In the genomic region with DNA sequence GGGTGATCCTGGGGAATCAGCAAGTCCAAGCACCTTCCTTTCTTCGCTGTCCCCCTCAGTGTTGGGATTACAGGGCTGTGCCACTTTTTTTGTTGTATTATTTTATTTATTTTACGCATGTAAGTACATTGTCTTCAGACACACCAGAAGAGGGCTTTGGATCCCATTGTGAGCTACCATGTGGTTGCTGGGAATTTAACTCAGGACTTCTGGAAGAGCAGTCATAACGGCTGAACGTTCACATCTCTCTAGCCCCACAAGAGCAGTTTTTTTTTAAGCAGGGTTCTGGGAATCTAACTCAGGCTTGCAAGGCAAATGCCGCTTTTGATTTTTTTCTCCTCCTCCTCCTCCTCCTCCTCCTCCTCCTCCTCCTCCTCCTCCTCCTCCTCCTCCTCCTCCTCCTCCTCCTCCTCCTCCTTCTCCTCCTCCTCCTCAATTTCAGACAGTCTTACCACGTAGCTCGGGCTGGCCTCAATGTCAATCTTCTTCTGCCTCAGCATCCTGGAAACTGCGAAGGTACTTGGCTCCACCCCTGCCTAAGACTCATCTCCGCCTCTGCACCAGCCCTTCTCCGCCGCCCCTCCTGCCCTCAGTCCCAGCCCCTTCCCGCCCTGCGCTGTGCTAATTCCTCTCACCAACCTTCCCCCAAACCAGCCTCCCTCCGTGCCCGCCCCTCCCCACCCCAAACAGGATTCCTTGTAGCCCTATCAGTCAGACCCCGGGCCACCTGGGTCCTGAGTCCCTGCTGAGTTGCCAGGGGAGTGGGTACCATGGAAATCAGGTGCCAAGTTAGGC, we compare ENCODE assay signal across 9 mouse cellular contexts. TPM values are rescaled to one million over a fixed set of nuclear protein-coding genes. Genes with fewer than 3 reads are reported as not detected.
DNase-seq lines count a peak whose midpoint lies in the region; ATAC-seq lines count a peak whose summit lies in the region.
"Had no signal": no experiment of that assay in that cellular context is flagged by ENCODE, and none has a peak within 500 bp of the region (broad histone marks: within the 10 kb centered on the region; RNA-seq: fewer than 3 reads in every experiment).

No protein-coding gene starts in this region.

- no peak overlapping the region for H3K27ac ChIP-seq in heart, embryonic 16.5 days (ENCODE audit: low read length)
- peak overlapping the region; percentile 68; the same call in 1 of the 2 replicates for H3K27ac ChIP-seq in forebrain, embryonic 12.5 days
- H3K27ac ChIP-seq in liver, embryonic 12.5 days, result no peak overlapping the region
- H3K27ac ChIP-seq in stomach, embryonic 16.5 days (ENCODE audit: low read length), result no peak overlapping the region

- H3K9ac ChIP-seq in heart, embryonic 16.5 days (ENCODE audit: low read length), result no peak overlapping the region
- peak overlapping the region; percentile 59 for H3K9ac ChIP-seq in forebrain, embryonic 12.5 days
- peak overlapping the region; percentile 33; the same call in 1 of the 2 replicates for H3K9ac ChIP-seq in liver, embryonic 12.5 days
- peak overlapping the region; percentile 44; the same call in 1 of the 2 replicates for H3K9ac ChIP-seq in stomach, embryonic 16.5 days (ENCODE audit: low read length)

- H3K36me3 ChIP-seq in heart, embryonic 16.5 days (ENCODE audit: control insufficient read depth, insufficient read depth), result no peaks in the 10 kb centered on the region
- no peaks in the 10 kb centered on the region for H3K36me3 ChIP-seq in forebrain, embryonic 12.5 days (replicated peaks)
- H3K36me3 ChIP-seq in liver, embryonic 12.5 days, result no peaks in the 10 kb centered on the region
- H3K36me3 ChIP-seq in stomach, embryonic 16.5 days (ENCODE audit: control insufficient read depth, insufficient read depth, low read length), result no peaks in the 10 kb centered on the region

- DNase-seq in heart, postnatal 4 days, result no peak
- DNase-seq in Muller cell, postnatal 12 days (ENCODE audit: inconsistent ontology term), result peak; percentile 17
- DNase-seq in spleen, adult 18-20 months, result no peak
- DNase-seq in ovary, adult 18-20 months (ENCODE audit: low spot score), result no peak

- peak overlapping the region; percentile 35; the same call in 1 of the 2 replicates for H3K4me3 ChIP-seq in heart, embryonic 16.5 days (ENCODE audit: low read length)
- H3K4me3 ChIP-seq in forebrain, embryonic 12.5 days (replicated peaks), result peak overlapping the region; percentile 30
- peak overlapping the region; percentile 14 for H3K4me3 ChIP-seq in liver, embryonic 12.5 days
- H3K4me3 ChIP-seq in stomach, embryonic 16.5 days (replicated peaks; ENCODE audit: low read length), result peak overlapping the region; percentile 31
- H3K4me3 ChIP-seq: myocyte had no signal

- ATAC-seq in heart, embryonic 16.5 days (replicated peaks; ENCODE audit: extremely low read depth, insufficient read depth, low FRiP score), result no peak
- ATAC-seq in forebrain, embryonic 12.5 days (ENCODE audit: low FRiP score), result 0 out of 2 replicates have a peak, but pooled peaks have one; percentile 9
- ATAC-seq in liver, embryonic 12.5 days, result no peak
- no peak for ATAC-seq in stomach, embryonic 16.5 days (ENCODE audit: insufficient read depth, low FRiP score)

- H3K9me3 ChIP-seq in heart, embryonic 16.5 days (replicated peaks; ENCODE audit: control insufficient read depth, low read length), result no peaks in the 10 kb centered on the region
- no peaks in the 10 kb centered on the region for H3K9me3 ChIP-seq in forebrain, embryonic 12.5 days
- no peaks in the 10 kb centered on the region for H3K9me3 ChIP-seq in liver, embryonic 12.5 days (replicated peaks)
- H3K9me3 ChIP-seq in stomach, embryonic 16.5 days (replicated peaks; ENCODE audit: control insufficient read depth, low read length), result no peaks in the 10 kb centered on the region

- H3K27me3 ChIP-seq in heart, embryonic 16.5 days (ENCODE audit: control insufficient read depth, insufficient read depth, low read length), result peaks cover 27% of the 10 kb centered on the region
- H3K27me3 ChIP-seq in forebrain, embryonic 12.5 days, result peaks cover 35% of the 10 kb centered on the region
- H3K27me3 ChIP-seq in liver, embryonic 12.5 days (replicated peaks), result peaks cover 65% of the 10 kb centered on the region
- no peaks in the 10 kb centered on the region; the same call in 1 of the 2 replicates for H3K27me3 ChIP-seq in stomach, embryonic 16.5 days (ENCODE audit: control insufficient read depth, insufficient read depth, low read length)

- peaks cover 6% of the 10 kb centered on the region for H3K4me1 ChIP-seq in heart, embryonic 16.5 days (ENCODE audit: control insufficient read depth, insufficient read depth, low read length)
- peaks cover 28% of the 10 kb centered on the region for H3K4me1 ChIP-seq in forebrain, embryonic 12.5 days
- H3K4me1 ChIP-seq in liver, embryonic 12.5 days, result peaks cover 37% of the 10 kb centered on the region
- H3K4me1 ChIP-seq in stomach, embryonic 16.5 days (ENCODE audit: control insufficient read depth, insufficient read depth, low read length), result peaks cover 14% of the 10 kb centered on the region

- 6% methylated on average over 16 of the region's 16 CpGs for WGBS in heart, embryonic 16.5 days
- WGBS in forebrain, embryonic 12.5 days, result 3% methylated on average over 16 of the region's 16 CpGs
- 6% methylated on average over 16 of the region's 16 CpGs for WGBS in liver, embryonic 12.5 days (ENCODE audit: insufficient replicate concordance)
- 2% methylated on average over 16 of the region's 16 CpGs for WGBS in stomach, embryonic 16.5 days

- H3K4me2 ChIP-seq in heart, embryonic 16.5 days (ENCODE audit: low read depth, low read length), result peak overlapping the region; percentile 64
- peak overlapping the region; percentile 54 for H3K4me2 ChIP-seq in forebrain, embryonic 12.5 days
- peak overlapping the region; percentile 62 for H3K4me2 ChIP-seq in liver, embryonic 12.5 days
- H3K4me2 ChIP-seq in stomach, embryonic 16.5 days (ENCODE audit: low read depth, low read length), result peak overlapping the region; percentile 64

RNA-seq across cellular contexts. Expression of a gene that starts 3.5 kb away (rescaled TPM):
- polyA plus RNA-seq in heart, embryonic 16.5 days (2015; fragmentation: Nextera tagmentation; extraction: Ambion mirVana), result 7.6 and 20.4 TPM in 2 replicates
- 1 to 10 TPM; 1.6 to 2.4 TPM for total RNA-seq in heart, postnatal 4 days (2021)
- polyA plus RNA-seq in forebrain, embryonic 12.5 days (2016; fragmentation: Nextera tagmentation; extraction: Ambion mirVana), result 38.4 and 38.9 TPM in 2 replicates
- 19.5 and 20.6 TPM in 2 replicates for polyA plus RNA-seq in liver, embryonic 12.5 days (2016; fragmentation: Nextera tagmentation; extraction: Ambion mirVana)
- polyA plus RNA-seq in stomach, embryonic 16.5 days (2015; fragmentation: Nextera tagmentation; extraction: Ambion mirVana), result 6.1 and 7.0 TPM in 2 replicates
- polyA plus RNA-seq: myocyte had no signal

RNA-seq across cellular contexts. Expression of a gene that starts 27.4 kb away (rescaled TPM):
- 4.0 and 4.3 TPM in 2 replicates for polyA plus RNA-seq in heart, embryonic 16.5 days (2015; fragmentation: Nextera tagmentation; extraction: Ambion mirVana)
- 1 to 10 TPM; 7.5 to 7.6 TPM for total RNA-seq in heart, postnatal 4 days (2021)
- polyA plus RNA-seq in forebrain, embryonic 12.5 days (2016; fragmentation: Nextera tagmentation; extraction: Ambion mirVana), result 0.36 and 0.72 TPM in 2 replicates
- polyA plus RNA-seq in liver, embryonic 12.5 days (2016; fragmentation: Nextera tagmentation; extraction: Ambion mirVana), result 3.6 and 4.2 TPM in 2 replicates
- 12.2 and 15.0 TPM in 2 replicates for polyA plus RNA-seq in stomach, embryonic 16.5 days (2015; fragmentation: Nextera tagmentation; extraction: Ambion mirVana)

RNA-seq across cellular contexts. Expression of a gene that starts 40.0 kb away (rescaled TPM):
- polyA plus RNA-seq in heart, embryonic 16.5 days (2015; fragmentation: Nextera tagmentation; extraction: Ambion mirVana), result 2.1 and 3.4 TPM in 2 replicates
- 1 to 10 TPM; 6.6 to 6.9 TPM for total RNA-seq in heart, postnatal 4 days (2021)
- polyA plus RNA-seq in forebrain, embryonic 12.5 days (2016; fragmentation: Nextera tagmentation; extraction: Ambion mirVana), result not detected in 2 replicates
- polyA plus RNA-seq in liver, embryonic 12.5 days (2016; fragmentation: Nextera tagmentation; extraction: Ambion mirVana), result 1.5 and 2.1 TPM in 2 replicates
- polyA plus RNA-seq in stomach, embryonic 16.5 days (2015; fragmentation: Nextera tagmentation; extraction: Ambion mirVana), result 1.1 and 1.7 TPM in 2 replicates

RNA-seq across cellular contexts. Expression of a gene that starts 52.9 kb away (rescaled TPM):
- 9.9 and 11.3 TPM in 2 replicates for polyA plus RNA-seq in heart, embryonic 16.5 days (2015; fragmentation: Nextera tagmentation; extraction: Ambion mirVana)
- total RNA-seq in heart, postnatal 4 days (2021), result 10 to 100 TPM; 15.8 TPM
- polyA plus RNA-seq in forebrain, embryonic 12.5 days (2016; fragmentation: Nextera tagmentation; extraction: Ambion mirVana), result 2.5 and 2.9 TPM in 2 replicates
- 9.2 and 10.4 TPM in 2 replicates for polyA plus RNA-seq in liver, embryonic 12.5 days (2016; fragmentation: Nextera tagmentation; extraction: Ambion mirVana)
- 9.3 and 9.5 TPM in 2 replicates for polyA plus RNA-seq in stomach, embryonic 16.5 days (2015; fragmentation: Nextera tagmentation; extraction: Ambion mirVana)

RNA-seq across cellular contexts. Expression of a gene that starts 57.5 kb away (rescaled TPM):
- 0.47 and 0.72 TPM in 2 replicates for polyA plus RNA-seq in heart, embryonic 16.5 days (2015; fragmentation: Nextera tagmentation; extraction: Ambion mirVana)
- 1 to 10 TPM; 1.3 to 1.4 TPM for total RNA-seq in heart, postnatal 4 days (2021)
- 13.7 and 16.0 TPM in 2 replicates for polyA plus RNA-seq in forebrain, embryonic 12.5 days (2016; fragmentation: Nextera tagmentation; extraction: Ambion mirVana)
- 0.22 and 0.31 TPM in 2 replicates for polyA plus RNA-seq in liver, embryonic 12.5 days (2016; fragmentation: Nextera tagmentation; extraction: Ambion mirVana)
- polyA plus RNA-seq in stomach, embryonic 16.5 days (2015; fragmentation: Nextera tagmentation; extraction: Ambion mirVana), result 1.1 and 1.2 TPM in 2 replicates
